Mouse (Mus musculus) spleen, adult 10 weeks (tissue): ENCODE measurements around the gene Olfr270. TPM values are rescaled to one million over a fixed set of nuclear protein-coding genes. Genes with fewer than 3 reads are reported as not detected.

ENCODE experiments used
- polyA plus RNA-seq: library from polyadenylated mRNA; stranded (reverse); fragments of 350-450 nt; fragmentation: Illumina TruSeq; extraction: RNeasy Lipid Tissue Mini Kit (QIAGEN cat#74804); gene quantifications from one replicate; pipeline ENCODE4 v1.2.3, GENCODE M21; 2015; ENCODE audit warnings: low replicate concordance; ENCODE audit not compliant: insufficient read depth

The Olfr270 gene
- not detected for polyA plus RNA-seq

DNA sequence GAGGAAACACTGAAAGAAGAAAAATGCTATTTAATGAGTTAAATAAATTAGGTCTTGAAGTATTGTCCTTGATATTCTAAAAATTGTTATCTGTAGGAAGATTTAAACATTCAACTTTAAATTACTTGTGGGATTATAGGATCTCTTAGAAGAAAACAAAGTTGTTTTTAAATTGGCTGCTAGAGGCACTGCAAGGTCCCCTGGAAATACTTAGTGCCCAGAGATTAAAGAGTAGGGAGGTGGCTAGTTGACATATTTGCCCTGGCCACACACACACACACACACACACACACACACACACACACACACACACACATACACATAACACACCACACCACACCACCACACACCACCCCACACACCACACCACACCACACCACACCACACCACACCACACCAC, at the start of gene Olfr270:
Gene Olfr270, plus strand, starts transcription at position 301 of the 400 bp plus-strand sequence.

DNA sequence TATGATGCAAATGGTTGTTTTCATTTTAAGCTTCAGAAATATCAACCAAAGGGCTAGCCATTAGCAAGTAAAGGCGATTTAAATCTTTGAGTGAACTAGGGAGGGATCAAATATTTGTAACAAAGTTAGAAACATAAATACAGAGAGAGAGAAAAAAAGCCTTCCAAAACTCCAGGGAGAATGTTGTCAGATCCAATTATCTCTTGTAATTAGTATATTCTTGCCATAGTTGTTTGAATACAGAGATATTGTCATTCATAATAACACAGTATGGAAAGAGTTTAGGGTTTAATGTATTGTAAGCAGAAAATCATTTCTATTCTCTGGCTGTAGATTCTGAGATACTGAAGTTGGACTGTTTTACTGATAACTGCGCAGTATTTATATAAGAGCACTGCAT, 45.3 kb upstream of the Olfr270 start, which contains the start of gene Olfr272:
Gene Olfr272, minus strand, starts transcription at position 101 of the 400 bp plus-strand sequence.

DNA sequence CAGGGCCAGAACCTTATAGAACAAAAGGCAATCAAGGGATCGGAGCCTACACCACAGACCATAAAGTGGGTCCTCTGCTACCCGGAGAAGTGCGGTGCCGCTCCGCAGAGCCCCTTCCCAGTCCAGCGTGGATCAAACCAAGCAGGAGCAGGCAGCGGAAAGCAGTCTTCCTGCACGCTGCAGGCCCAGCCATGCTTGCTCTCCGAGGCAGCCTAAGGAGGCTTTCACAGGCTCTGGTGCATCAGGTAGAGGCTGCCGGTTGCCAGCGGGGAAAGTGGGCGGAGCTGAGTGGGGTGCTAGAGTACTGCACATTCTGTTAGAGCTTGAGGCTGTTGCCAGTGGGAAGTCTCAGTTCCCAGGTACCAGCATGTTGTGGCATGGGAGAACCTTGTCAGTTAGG, 24.9 kb downstream of the Olfr270 start, which contains the start of gene Nipsnap3a:
Gene Nipsnap3a, plus strand, starts transcription at position 25 of the 400 bp plus-strand sequence.

DNA sequence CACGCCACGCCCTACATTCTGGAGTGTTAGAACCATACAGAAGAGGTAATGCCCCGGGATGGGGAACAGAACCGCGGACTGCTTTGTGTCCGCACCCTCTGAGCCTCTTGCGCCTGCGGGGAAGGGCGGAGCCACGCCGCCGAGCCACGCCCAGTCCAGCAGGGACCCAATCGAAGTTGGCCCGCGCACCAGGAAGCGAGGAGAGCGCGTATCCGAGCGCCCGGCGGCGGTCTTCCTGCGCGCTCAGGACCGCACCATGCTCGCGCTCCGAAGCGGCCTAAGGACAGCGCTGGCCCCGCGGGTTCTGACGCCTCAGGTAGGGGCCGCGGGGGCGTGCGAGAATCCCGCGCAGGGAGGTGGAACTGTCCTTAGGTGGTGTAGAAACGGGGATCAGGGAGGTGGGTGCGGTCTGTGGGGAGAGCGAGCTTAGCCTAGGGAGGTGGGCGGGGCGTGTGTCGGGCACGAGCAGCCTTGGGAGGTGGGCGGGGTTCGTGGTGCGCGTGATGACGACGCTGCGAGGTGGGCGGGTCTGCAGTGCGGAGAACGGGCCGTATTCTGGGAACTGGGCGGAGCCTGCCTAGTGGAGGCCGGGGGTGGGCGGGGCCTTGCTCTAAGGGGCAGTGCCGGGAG, 47.5 kb downstream of the Olfr270 start, which contains the start of gene Nipsnap3b:
Gene Nipsnap3b, plus strand, starts transcription at position 149 of the 630 bp plus-strand sequence.

Other genes with a start within 250 kb of the Olfr270 start
- gene Olfr275, start 149.9 kb upstream of the Olfr270 start, polyA plus RNA-seq = not detected
- not detected for gene Olfr273, start 105.3 kb upstream of the Olfr270 start, polyA plus RNA-seq
- not detected for gene Olfr272, start 45.4 kb upstream of the Olfr270 start, polyA plus RNA-seq
- not detected for gene Nipsnap3a, start 24.7 kb downstream of the Olfr270 start, polyA plus RNA-seq
- gene Nipsnap3b, start 47.3 kb downstream of the Olfr270 start, polyA plus RNA-seq = 45.1 TPM
- 51.8 TPM for gene Abca1, start 195.3 kb downstream of the Olfr270 start, polyA plus RNA-seq